Mouse (Mus musculus) frontal cortex, postnatal 36 days (tissue): ENCODE measurements around the gene Nceh1.
"Not testable (repeated sequence)": the region's sequence is repeated elsewhere in the genome, so short reads cannot be mapped to it uniquely, and the experiment has no call there.

ENCODE experiments used
- DNase-seq, 2 experiments: peaks; one replicate each; pipeline ENCODE4 v3.0.0; 2022; ENCODE audit warnings: low spot score in 2 of 2

The Nceh1 gene

GRCm38 (mm10) chr3:27228530-27229309 lies 46.0 kb downstream of the Nceh1 start:
- no peak for DNase-seq

- DNase-seq: no peak
Measured at GRCm38 (mm10) chr3:27233361-27233760, 50.6 kb downstream of the Nceh1 start.

- no peak for DNase-seq
Measured at GRCm38 (mm10) chr3:27233841-27234240, 51.1 kb downstream of the Nceh1 start.

- no peak for DNase-seq
Measured at GRCm38 (mm10) chr3:27234976-27235375, 52.2 kb downstream of the Nceh1 start.

- peak in 1 of 2 experiments; percentile 62 for DNase-seq
Measured at GRCm38 (mm10) chr3:27237226-27237625, 54.5 kb downstream of the Nceh1 start.

GRCm38 (mm10) chr3:27238563-27238962 lies 55.8 kb downstream of the Nceh1 start:
- no peak for DNase-seq

- DNase-seq: no peak
Measured at GRCm38 (mm10) chr3:27239568-27239967, 56.8 kb downstream of the Nceh1 start.

- no peak for DNase-seq
Measured at GRCm38 (mm10) chr3:27241864-27242263, 59.1 kb downstream of the Nceh1 start.

- no peak for DNase-seq
Measured at GRCm38 (mm10) chr3:27246166-27246565, 63.4 kb downstream of the Nceh1 start.

- no peak for DNase-seq
Measured at GRCm38 (mm10) chr3:27247785-27248184, 65.0 kb downstream of the Nceh1 start.

GRCm38 (mm10) chr3:27249030-27249429 lies 66.3 kb downstream of the Nceh1 start:
- DNase-seq: no peak

- no peak for DNase-seq
Measured at GRCm38 (mm10) chr3:27250936-27251335, 68.2 kb downstream of the Nceh1 start.

GRCm38 (mm10) chr3:27258461-27258860 lies 75.7 kb downstream of the Nceh1 start:
- DNase-seq: no peak

- DNase-seq: no peak
Measured at GRCm38 (mm10) chr3:27260393-27260792, 77.6 kb downstream of the Nceh1 start.

- DNase-seq: no peak
Measured at GRCm38 (mm10) chr3:27267327-27267726, 84.6 kb downstream of the Nceh1 start.

GRCm38 (mm10) chr3:27267887-27268286 lies 85.1 kb downstream of the Nceh1 start:
- DNase-seq: no peak

GRCm38 (mm10) chr3:27269151-27269550 lies 86.4 kb downstream of the Nceh1 start:
- DNase-seq: no peak

GRCm38 (mm10) chr3:27270160-27270962 lies 87.6 kb downstream of the Nceh1 start:
- DNase-seq: no peak

- no peak for DNase-seq
Measured at GRCm38 (mm10) chr3:27272926-27273745, 90.4 kb downstream of the Nceh1 start.

GRCm38 (mm10) chr3:27279286-27279925 lies 96.6 kb downstream of the Nceh1 start:
- DNase-seq: not testable (repeated sequence)

GRCm38 (mm10) chr3:27280280-27280749 lies 97.5 kb downstream of the Nceh1 start:
- no peak for DNase-seq
